Mouse (Mus musculus): ENCODE measurements at regions not wholly inside any gene's neighbourhood (a gene's known extent, or its start where the extent isn't known, plus 50 kb on each side); places are given as distances from the start of the nearest gene placed in this dataset.

- no peaks in the 10 kb centered on the region for H3K4me1 ChIP-seq (ENCODE audit: control insufficient read depth, insufficient read depth, low read length)
- H3K9me3 ChIP-seq (ENCODE audit: control insufficient read depth, low read length): 0 out of 2 replicates have a peak, but pooled peaks cover 4% of the 10 kb centered on the region
- no peak for DNase-seq (ENCODE audit: low spot score)
- WGBS: 73% methylated on average over 3 of the region's 3 CpGs
- no peak overlapping the region for H3K4me2 ChIP-seq (ENCODE audit: low read depth, low read length)
- no peaks in the 10 kb centered on the region for H3K27me3 ChIP-seq (replicated peaks; ENCODE audit: control insufficient read depth, insufficient read depth, low read length)
- H3K4me3 ChIP-seq (ENCODE audit: low read depth, low read length): no peak overlapping the region
- H3K36me3 ChIP-seq (ENCODE audit: control insufficient read depth, insufficient read depth, low read length): no peaks in the 10 kb centered on the region
- ATAC-seq (ENCODE audit: low read depth): no peak
- no peak overlapping the region for H3K27ac ChIP-seq (replicated peaks; ENCODE audit: low read depth, low read length)
- no peak overlapping the region for H3K9ac ChIP-seq (ENCODE audit: low read depth, low read length)
These were observed 58.6 kb upstream of the Dbx2 start for GRCm38 (mm10) chr15:95714408-95714807.

GRCm38 (mm10) chr15:95715941-95716340, 60.2 kb upstream of the Dbx2 start:
- Histone ChIP-seq H3K27ac (replicated peaks; ENCODE audit: low read depth, low read length) (no peak overlapping the region), H3K4me3 (ENCODE audit: low read depth, low read length) (no peak overlapping the region), H3K4me1 (ENCODE audit: control insufficient read depth, insufficient read depth, low read length) (no peaks in the 10 kb centered on the region), H3K9me3 (ENCODE audit: control insufficient read depth, low read length) (0 out of 2 replicates have a peak, but pooled peaks cover 4% of the 10 kb centered on the region), H3K36me3 (ENCODE audit: control insufficient read depth, insufficient read depth, low read length) (no peaks in the 10 kb centered on the region), H3K9ac (ENCODE audit: low read depth, low read length) (no peak overlapping the region), H3K27me3 (replicated peaks; ENCODE audit: control insufficient read depth, insufficient read depth, low read length) (no peaks in the 10 kb centered on the region), H3K4me2 (ENCODE audit: low read depth, low read length) (no peak overlapping the region)
- DNase-seq (ENCODE audit: low spot score): no peak
- 83% methylated on average over 9 of the region's 9 CpGs for WGBS
- ATAC-seq (ENCODE audit: low read depth): no peak

- H3K4me2 ChIP-seq (ENCODE audit: low read depth, low read length): no peak overlapping the region
- no peak overlapping the region for H3K27ac ChIP-seq (replicated peaks; ENCODE audit: low read depth, low read length)
- H3K36me3 ChIP-seq (ENCODE audit: control insufficient read depth, insufficient read depth, low read length): no peaks in the 10 kb centered on the region
- no peak overlapping the region for H3K9ac ChIP-seq (ENCODE audit: low read depth, low read length)
- ATAC-seq (ENCODE audit: low read depth): no peak
- H3K27me3 ChIP-seq (replicated peaks; ENCODE audit: control insufficient read depth, insufficient read depth, low read length): no peaks in the 10 kb centered on the region
- no peak overlapping the region for H3K4me3 ChIP-seq (ENCODE audit: low read depth, low read length)
- WGBS: 40% methylated on average over 7 of the region's 7 CpGs
- no peaks in the 10 kb centered on the region for H3K4me1 ChIP-seq (ENCODE audit: control insufficient read depth, insufficient read depth, low read length)
- H3K9me3 ChIP-seq (ENCODE audit: control insufficient read depth, low read length): 0 out of 2 replicates have a peak, but pooled peaks cover 5% of the 10 kb centered on the region
- no peak for DNase-seq (ENCODE audit: low spot score)
These were observed 66.9 kb upstream of the Ano6 start for GRCm38 (mm10) chr15:95723699-95724098.

- Histone ChIP-seq H3K4me3 (ENCODE audit: low read depth, low read length) (no peak overlapping the region), H3K9ac (ENCODE audit: low read depth, low read length) (no peak overlapping the region), H3K27me3 (replicated peaks; ENCODE audit: control insufficient read depth, insufficient read depth, low read length) (no peaks in the 10 kb centered on the region), H3K4me2 (ENCODE audit: low read depth, low read length) (no peak overlapping the region), H3K4me1 (ENCODE audit: control insufficient read depth, insufficient read depth, low read length) (no peaks in the 10 kb centered on the region), H3K9me3 (ENCODE audit: control insufficient read depth, low read length) (0 out of 2 replicates have a peak, but pooled peaks cover 5% of the 10 kb centered on the region), H3K36me3 (ENCODE audit: control insufficient read depth, insufficient read depth, low read length) (no peaks in the 10 kb centered on the region), H3K27ac (replicated peaks; ENCODE audit: low read depth, low read length) (no peak overlapping the region)
- peak; percentile 73 for DNase-seq (ENCODE audit: low spot score)
- WGBS: 35% methylated on average over 11 of the region's 11 CpGs
- ATAC-seq (ENCODE audit: low read depth): peak; percentile 63; the same call in 1 of the 2 replicates
These were observed 64.8 kb upstream of the Ano6 start for GRCm38 (mm10) chr15:95725866-95726265.

GRCm38 (mm10) chr15:95726516-95726915, 64.1 kb upstream of the Ano6 start:
- Histone ChIP-seq H3K27ac (replicated peaks; ENCODE audit: low read depth, low read length) (no peak overlapping the region), H3K36me3 (ENCODE audit: control insufficient read depth, insufficient read depth, low read length) (no peaks in the 10 kb centered on the region), H3K27me3 (replicated peaks; ENCODE audit: control insufficient read depth, insufficient read depth, low read length) (no peaks in the 10 kb centered on the region), H3K4me2 (ENCODE audit: low read depth, low read length) (no peak overlapping the region), H3K4me1 (ENCODE audit: control insufficient read depth, insufficient read depth, low read length) (no peaks in the 10 kb centered on the region), H3K9me3 (ENCODE audit: control insufficient read depth, low read length) (0 out of 2 replicates have a peak, but pooled peaks cover 2% of the 10 kb centered on the region), H3K4me3 (ENCODE audit: low read depth, low read length) (no peak overlapping the region), H3K9ac (ENCODE audit: low read depth, low read length) (no peak overlapping the region)
- WGBS: 82% methylated on average over 13 of the region's 13 CpGs
- DNase-seq (ENCODE audit: low spot score) (no peak), ATAC-seq (ENCODE audit: low read depth) (no peak)

- no peak overlapping the region for H3K4me3 ChIP-seq (ENCODE audit: low read depth, low read length)
- H3K4me2 ChIP-seq (ENCODE audit: low read depth, low read length): no peak overlapping the region
- no peak overlapping the region for H3K9ac ChIP-seq (ENCODE audit: low read depth, low read length)
- no peaks in the 10 kb centered on the region for H3K9me3 ChIP-seq (ENCODE audit: control insufficient read depth, low read length)
- no peaks in the 10 kb centered on the region for H3K4me1 ChIP-seq (ENCODE audit: control insufficient read depth, insufficient read depth, low read length)
- WGBS: 67% methylated on average over 1 of the region's 1 CpGs
- no peaks in the 10 kb centered on the region for H3K27me3 ChIP-seq (replicated peaks; ENCODE audit: control insufficient read depth, insufficient read depth, low read length)
- ATAC-seq (ENCODE audit: low read depth) (no peak), DNase-seq (ENCODE audit: low spot score) (no peak)
- H3K36me3 ChIP-seq (ENCODE audit: control insufficient read depth, insufficient read depth, low read length): no peaks in the 10 kb centered on the region
- no peak overlapping the region for H3K27ac ChIP-seq (replicated peaks; ENCODE audit: low read depth, low read length)
These were observed 54.9 kb upstream of the Ano6 start for GRCm38 (mm10) chr15:95735746-95736145.
